Mouse (Mus musculus) CH12.LX (cell line): ENCODE measurements around the gene Rtn4ip1.

Source experiments
- EP300 ChIP-seq: IDR thresholded peaks from 2 replicates; pipeline ENCODE4 v1.6.1; 2011; ENCODE audit warnings: low read length, improper control_type of control experiment
- MEF2A ChIP-seq: IDR thresholded peaks from 2 replicates; pipeline ENCODE4 v1.6.1; 2014; ENCODE audit warnings: low read depth, mild to moderate bottlenecking, inconsistent platforms, low read length, improper control_type of control experiment, borderline replicate concordance

DNA sequence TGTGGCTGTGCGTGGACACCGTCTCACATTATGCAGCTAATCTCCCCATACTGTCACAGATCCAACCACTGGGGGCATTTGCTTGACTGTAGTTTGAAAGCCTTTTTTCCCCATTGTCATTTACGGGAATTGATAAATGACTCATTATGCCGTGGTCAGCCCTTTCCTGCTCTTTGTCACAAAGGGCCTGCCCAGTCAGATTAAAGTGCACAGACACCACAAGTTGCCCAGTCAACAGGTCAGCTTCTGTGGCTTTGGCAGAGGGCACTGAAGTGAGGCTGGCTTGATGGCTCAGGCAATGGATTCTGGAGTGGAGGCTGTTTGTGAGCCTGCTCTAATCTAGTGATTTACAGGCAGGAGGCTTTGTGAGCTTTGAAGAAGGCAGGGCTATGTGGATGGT is 42.1 kb downstream of the Rtn4ip1 start:
- TF ChIP-seq EP300, result no peak
- TF ChIP-seq MEF2A, result no peak
